Mouse (Mus musculus) liver, adult (tissue): Measurements from ENCODE around the gene Camk2n1.

Experiments
- GATA4 ChIP-seq: IDR thresholded peaks from 2 replicates; pipeline ENCODE4 v1.6.1; 2014; ENCODE audit warnings: mild to moderate bottlenecking, low read length; ENCODE audit not compliant: insufficient replicate concordance

The Camk2n1 gene

GRCm38 (mm10) chr4:138434347-138435316 lies 19.5 kb upstream of the Camk2n1 start, which contains the start of gene Mul1:
Gene Mul1, plus strand, starts transcription at chr4:138434671.
- TF ChIP-seq GATA4, result no peak; the same call in 1 of the 2 replicates

GRCm38 (mm10) chr4:138440062-138440461 lies 14.1 kb upstream of the Camk2n1 start:
- TF ChIP-seq GATA4, result no peak

- TF ChIP-seq GATA4, result no peak
Observed at GRCm38 (mm10) chr4:138444941-138445340, 9.2 kb upstream of the Camk2n1 start.

- TF ChIP-seq GATA4, result no peak
Observed at GRCm38 (mm10) chr4:138446981-138447380, 7.1 kb upstream of the Camk2n1 start.

GRCm38 (mm10) chr4:138447387-138447786 lies 6.7 kb upstream of the Camk2n1 start:
- TF ChIP-seq GATA4, result no peak

GRCm38 (mm10) chr4:138447827-138448602 lies 6.1 kb upstream of the Camk2n1 start:
- no peak for TF ChIP-seq GATA4

GRCm38 (mm10) chr4:138448872-138449615 lies 5.1 kb upstream of the Camk2n1 start:
- TF ChIP-seq GATA4, result no peak

- no peak for TF ChIP-seq GATA4
Observed at GRCm38 (mm10) chr4:138449636-138450314, 4.3 kb upstream of the Camk2n1 start.

- no peak for TF ChIP-seq GATA4
Observed at GRCm38 (mm10) chr4:138452306-138453096, 1.6 kb upstream of the Camk2n1 start.

- no peak for TF ChIP-seq GATA4
Observed at GRCm38 (mm10) chr4:138453097-138453752, 889 bp upstream of the Camk2n1 start.

- no peak for TF ChIP-seq GATA4
Observed at GRCm38 (mm10) chr4:138454571-138455140, 542 bp downstream of the Camk2n1 start.

GRCm38 (mm10) chr4:138455141-138455955 lies 1.2 kb downstream of the Camk2n1 start:
- no peak for TF ChIP-seq GATA4
